Mouse (Mus musculus) adrenal gland, adult 18-20 months (tissue): ENCODE measurements at regions not wholly inside any gene's neighbourhood (a gene's known extent, or its start where the extent isn't known, plus 50 kb on each side); places are given as distances from the start of the nearest gene placed in this dataset.

ENCODE experiments used
- DNase-seq, 2 experiments: peaks; one replicate each; pipeline ENCODE4 v3.0.0; 2021 to 2022; ENCODE audit warnings: low spot score in 2 of 2

DNA sequence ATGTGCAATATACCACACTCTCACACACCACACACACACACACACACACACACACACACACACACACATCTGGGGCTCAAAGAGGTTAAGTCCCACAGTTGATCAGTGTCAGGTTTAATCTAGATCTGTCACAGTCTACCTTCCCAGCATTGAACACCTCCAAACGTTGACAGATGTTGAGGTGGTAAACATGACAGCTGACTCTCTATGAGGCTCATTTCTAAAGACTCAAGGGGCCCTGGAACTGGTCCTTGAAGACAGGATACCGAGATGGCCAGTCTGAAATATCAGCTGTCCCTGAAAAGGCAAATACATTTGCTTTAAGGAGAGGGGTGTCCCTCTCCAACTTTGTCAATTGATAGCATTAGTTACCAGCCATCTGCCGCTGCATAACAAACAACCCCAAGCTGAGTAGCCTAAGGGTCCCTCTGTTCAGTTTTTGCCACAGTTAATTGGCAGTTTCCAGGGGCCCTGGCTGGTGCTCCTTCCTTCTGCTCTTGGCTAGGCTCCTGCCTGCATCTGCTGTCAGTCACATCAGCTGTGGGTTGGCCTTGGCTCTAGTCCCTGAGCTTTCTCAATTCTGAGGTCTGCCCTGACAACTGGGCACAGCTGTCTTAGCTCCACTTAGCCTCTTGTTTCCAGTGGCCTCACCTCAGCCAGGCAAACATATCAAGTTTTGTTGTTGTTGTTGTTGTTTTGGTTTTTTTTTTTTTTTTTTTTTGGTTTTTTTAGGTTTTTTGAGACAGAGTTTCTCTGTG lies 73.5 kb upstream of the Ctnnb1 start:
- DNase-seq = no peak

DNA sequence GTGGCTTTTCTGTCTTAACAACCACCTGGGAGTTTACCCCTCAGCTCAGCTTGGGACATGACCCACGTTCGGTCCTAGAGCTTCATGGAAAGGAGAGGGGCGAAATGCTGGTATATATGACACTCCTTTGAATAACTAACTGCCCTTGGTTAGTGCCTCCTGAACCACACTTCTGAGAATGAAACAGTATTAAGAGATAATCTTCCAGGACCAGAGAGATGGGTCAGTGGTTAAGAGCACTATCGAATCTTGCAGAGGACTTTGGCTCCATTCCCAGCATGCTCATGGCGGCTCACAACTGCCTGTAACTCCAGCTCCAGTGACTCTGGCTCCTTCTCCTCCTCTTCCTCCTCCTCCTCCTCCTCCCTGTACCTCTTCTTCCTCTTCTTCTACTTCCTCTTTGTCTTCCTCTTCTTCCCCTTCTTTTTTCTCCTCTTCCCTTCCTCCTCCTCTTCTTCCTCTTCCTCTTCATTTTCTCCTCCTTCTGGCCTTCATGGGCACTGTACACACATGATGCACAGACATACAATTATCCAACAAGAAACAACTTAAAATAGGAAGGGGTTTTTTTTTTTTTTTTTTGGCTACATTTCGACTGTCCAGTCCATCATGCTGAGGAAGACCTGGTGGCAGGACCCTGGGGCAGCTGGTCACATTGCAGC lies 71.0 kb upstream of the Ctnnb1 start:
- no peak for DNase-seq

DNA sequence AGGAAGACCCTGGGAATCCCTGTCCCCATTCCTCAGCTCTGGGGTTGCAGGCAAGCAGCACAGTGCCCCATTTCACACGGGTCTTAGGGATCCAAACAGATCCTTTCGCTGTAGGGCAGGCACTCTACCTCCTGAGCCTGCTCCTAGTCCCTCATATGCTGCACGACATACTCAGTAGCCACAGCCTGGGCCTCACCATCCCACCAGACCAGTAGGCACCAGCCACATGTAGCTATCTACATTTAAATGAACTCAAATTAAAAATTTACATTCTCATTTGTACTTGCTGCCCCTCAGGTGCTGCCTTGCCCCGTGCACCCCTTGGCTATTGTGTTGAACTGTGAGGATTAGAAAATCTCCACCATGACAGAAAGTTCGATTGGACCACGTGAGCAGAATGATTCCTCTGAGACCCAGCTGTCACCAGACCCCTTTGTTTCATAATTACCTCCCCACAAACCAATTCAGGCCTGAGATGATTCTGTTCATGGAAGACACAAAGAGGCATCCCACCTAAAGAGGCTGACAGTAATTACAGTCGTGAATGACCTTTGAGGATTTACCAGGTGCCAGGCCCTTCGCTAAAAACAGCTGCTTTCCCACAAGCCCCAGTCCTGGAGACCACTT lies 67.9 kb upstream of the Ctnnb1 start:
- no peak for DNase-seq

DNA sequence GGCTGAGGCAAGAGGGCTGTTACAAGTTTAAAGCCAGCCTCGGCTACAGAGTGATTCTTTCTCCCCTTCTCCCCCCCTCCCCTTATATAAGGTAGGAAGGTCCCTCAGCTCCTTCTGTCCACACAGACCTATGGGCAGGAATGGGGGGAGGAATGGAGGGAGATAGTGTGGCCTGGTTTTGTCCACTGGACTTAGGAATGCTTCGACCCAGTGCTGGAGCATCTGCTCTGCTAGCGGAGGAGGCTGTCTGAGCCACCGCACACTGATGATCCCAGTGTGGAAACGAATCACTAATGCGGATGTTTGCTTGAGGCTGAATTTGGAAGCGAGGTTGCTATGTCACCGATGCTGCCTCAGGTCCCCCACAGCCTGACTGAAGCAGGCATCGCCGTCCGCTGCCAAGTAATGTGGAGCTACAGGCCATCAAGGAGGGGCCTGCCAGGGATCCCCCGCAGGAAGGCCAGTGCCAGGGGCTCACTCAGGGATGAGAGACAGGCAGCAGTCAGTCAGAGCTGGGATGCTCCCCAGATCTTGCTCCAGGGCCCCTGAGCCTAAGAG lies 67.1 kb upstream of the Ctnnb1 start:
- no peak for DNase-seq

DNA sequence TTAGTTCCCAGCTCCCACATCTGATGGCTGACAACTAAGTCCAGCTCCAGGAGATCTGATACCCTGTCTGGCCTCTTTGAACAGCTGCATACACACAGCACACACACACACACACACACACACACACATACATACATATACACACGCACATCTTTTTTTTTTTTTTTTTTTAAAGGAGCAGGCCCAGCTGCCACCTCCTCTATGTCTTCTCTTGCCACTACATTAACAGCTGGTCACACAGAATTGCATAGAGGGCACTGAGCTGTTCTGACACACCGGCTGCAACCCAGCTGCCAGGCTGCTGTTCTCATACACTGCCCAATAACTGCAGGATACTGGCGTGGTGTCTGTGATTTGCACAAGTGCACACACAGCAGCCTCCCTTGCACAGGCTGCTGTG lies 64.6 kb upstream of the Ctnnb1 start:
- no peak for DNase-seq

DNA sequence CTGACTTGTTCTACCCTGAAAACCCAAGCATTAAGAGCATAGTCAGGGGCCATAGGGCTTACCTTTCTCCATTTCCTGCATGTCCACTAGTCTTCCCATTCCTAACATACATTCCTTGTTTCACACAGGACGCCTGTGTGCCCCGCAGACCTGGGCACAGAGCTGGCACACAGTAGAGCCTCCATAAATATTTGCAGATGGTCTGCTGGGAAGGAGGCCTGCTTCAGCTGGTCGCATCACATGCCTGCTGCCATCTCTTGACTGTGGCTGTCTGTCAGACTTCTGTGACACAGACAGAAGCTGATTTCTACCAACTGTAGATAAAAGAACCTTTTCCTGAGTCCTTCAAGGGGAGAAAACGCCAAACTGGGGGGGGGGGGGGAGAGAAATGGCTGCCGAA lies 62.8 kb upstream of the Ctnnb1 start:
- DNase-seq = no peak

DNA sequence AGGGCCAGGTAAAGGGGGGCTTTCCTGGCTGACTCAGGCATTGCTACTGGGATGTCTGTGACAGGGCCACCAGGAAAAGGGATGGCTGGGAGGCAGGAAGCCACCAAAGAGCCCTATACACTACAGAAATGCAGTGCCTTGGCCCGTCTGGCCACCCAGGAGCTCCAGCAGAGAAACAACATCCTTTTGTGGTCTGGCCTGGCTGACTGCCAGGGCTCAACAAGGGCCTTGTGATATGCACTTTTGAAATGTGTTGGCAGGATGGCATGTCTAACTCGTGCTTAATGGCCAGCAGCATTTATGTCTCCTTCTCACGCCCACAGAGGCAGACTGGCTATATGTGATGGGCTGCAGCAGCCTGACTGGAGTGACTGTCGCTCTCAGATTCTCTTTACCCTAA lies 62.3 kb upstream of the Ctnnb1 start:
- DNase-seq = no peak

DNA sequence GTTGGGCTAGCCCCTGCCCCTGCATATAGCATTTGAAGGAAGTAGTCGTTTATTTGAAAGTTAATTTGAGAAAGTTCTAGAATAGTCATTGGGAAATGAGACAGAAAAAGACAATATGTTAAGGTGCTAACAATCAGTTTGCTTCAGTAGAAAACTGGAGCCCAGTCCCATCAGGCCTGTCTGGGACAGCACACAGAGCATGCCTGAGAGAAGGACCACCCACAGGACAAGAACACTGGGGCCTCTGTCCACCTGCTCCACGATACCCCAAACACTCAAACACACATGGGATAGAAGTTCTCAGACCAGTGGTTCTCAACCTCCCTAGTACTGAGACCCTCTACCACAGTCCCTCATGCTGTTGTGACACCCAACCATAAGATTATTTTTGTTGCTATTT lies 61.2 kb upstream of the Ctnnb1 start:
- DNase-seq = no peak

DNA sequence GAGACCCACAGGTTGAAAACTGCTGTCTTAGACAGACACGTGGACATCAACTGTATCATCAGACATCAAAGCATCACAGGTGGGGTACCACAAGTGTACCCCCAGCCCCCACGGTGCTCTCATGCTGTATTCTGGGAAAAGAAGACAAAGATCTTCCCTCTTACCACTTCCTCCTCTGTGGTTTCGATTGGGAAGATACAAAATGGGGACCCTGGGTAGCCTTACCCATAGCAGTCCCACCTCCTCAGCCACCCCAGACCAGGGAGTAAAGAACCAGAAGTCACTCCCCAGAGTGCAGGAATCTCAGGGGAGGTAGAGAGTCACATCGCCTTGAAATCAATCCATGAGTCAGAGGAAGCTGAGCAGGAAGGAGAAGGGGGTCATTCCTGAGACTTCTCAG lies 60.7 kb upstream of the Ctnnb1 start:
- no peak for DNase-seq

DNA sequence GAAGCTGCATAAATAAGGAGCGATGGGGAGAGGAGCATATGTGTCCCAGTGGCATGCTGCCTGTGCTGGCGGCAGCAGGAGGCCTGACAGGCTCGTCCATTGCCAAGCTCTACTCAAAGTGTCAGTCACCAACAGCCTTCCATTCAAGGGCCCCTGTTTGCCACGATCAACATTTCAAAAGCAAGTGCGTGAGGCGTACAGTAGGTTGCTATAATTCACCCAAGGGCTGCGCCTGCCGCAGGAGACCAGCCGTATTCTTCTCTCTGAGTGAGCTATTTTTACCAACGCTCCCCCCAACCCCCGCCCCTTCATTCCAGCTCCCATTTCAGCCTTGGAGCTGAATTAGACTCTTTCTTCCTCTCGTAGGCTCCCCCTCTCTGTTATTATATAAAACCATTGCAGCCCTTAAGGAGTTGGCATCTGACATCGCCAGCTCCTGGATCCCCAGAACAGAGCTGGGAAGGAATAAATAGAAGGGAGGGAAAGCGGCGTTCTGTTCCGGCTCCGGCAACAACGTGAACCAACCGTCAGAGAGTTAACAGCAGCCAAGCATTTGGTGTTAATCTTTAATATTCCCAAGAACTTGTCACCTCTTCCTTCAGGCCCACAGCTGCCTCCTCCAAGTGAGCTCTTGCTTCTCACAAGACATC lies 59.5 kb upstream of the Ctnnb1 start:
- DNase-seq = no peak

DNA sequence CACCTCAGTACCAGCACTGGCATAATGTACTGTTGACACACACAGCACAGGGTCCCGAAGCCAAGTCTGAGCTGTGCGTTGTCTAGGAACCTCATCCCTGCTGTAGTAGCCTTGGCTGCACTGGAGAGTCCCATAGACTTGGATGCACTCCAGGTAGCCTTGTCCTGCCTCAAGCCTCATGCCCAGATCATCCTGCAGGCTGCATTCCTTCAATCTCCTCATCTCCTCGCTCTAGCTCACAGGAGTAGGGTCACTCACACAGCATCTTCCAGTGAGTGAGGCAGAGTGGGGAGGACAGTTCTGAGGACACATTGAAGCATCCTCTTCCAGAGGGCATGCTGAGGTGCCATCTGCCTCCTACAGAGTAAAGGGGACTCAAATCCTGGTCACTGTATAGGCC lies 55.7 kb upstream of the Ctnnb1 start:
- no peak for DNase-seq

DNA sequence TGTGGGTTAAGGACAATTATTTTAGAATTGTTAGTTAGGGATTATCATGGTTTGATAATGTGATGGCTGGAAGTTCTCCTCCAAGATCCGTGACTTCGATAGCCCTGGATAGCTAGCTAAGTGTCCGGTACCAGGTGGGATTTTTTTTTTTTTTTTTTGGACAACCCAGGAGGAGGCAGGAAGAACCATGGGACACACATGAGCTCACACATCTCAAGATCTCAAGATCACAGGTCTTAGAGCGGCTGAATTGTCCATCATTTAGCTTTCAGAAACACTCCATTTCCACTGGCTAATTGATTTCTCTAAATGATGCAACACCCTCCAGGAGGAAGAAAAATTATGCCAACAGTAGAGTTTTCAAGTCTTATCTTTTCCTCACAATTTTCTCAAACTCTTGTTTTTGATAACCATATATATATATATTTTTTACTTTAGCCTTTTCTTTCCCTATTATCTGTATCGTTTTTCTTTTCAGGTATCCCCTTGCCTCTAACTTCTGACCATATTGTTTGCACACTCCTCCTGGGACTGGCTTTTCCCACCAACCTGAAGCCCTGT lies 54.5 kb upstream of the Ctnnb1 start:
- DNase-seq = no peak

DNA sequence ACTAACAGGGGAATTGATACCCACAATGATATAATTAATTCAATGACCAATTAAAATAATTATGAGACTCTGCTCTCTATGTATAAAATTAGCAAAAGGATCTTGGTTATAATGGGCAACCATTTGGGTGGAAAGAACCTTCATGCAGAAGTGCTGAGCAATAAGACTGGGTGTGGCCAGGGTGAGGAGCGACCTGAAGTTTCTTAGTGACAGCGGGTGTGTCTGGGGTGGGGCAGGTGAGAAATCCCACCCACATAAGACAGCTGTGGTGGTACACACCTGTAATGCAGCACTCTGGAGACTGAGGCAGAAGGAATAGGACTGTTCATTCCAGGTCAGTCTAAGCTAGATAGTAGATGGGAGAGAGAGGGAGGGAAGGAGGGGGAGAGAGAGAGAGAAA lies 51.9 kb upstream of the Ctnnb1 start:
- no peak for DNase-seq
